Mouse (Mus musculus) intestine, embryonic 14.5 days (tissue): ENCODE data around the gene Stx12. TPM values are rescaled to one million over a fixed set of nuclear protein-coding genes. Genes with fewer than 3 reads are reported as not detected.
"Not testable (repeated sequence)": the region's sequence is repeated elsewhere in the genome, so short reads cannot be mapped to it uniquely, and the experiment has no call there.

Experiments
- ATAC-seq: fragments of 200-750 bp; cut with Nextera tagmentation; replicated peaks from 2 replicates; pipeline ENCODE4 v1.8.0; 2017; ENCODE audit warnings: low read depth, moderate number of reproducible peaks, moderate TSS enrichment, moderate library complexity; ENCODE audit not compliant: low FRiP score, low TSS enrichment
- DNase-seq: peaks from one replicate; pipeline ENCODE4 v3.0.0-alpha.2; 2018; ENCODE audit warnings: low spot score
- H3K27ac ChIP-seq: fragments of 300-500 bp; sonication (generic); 2 replicates; pipeline ENCODE4 v1.5.1; 2014; ENCODE audit warnings: low read depth, mild to moderate bottlenecking, control low read depth
- H3K27me3 ChIP-seq: fragments of 300-500 bp; sonication (generic); replicated peaks from 2 replicates; pipeline ENCODE4 v1.6.1; 2014; ENCODE audit warnings: low read length, control low read depth; ENCODE audit not compliant: control insufficient read depth, insufficient read depth
- H3K36me3 ChIP-seq: fragments of 300-500 bp; sonication (generic); 2 replicates; pipeline ENCODE4 v1.6.1; 2014; ENCODE audit warnings: low read length, control low read depth; ENCODE audit not compliant: control insufficient read depth, insufficient read depth
- H3K4me1 ChIP-seq: fragments of 300-500 bp; sonication (generic); replicated peaks from 2 replicates; pipeline ENCODE4 v1.6.1; 2014; ENCODE audit warnings: low read length, control low read depth, mixed read lengths; ENCODE audit not compliant: control insufficient read depth, insufficient read depth
- H3K4me2 ChIP-seq: fragments of 300-500 bp; sonication (generic); 2 replicates; pipeline ENCODE4 v1.6.1; 2014; ENCODE audit warnings: low read length
- H3K4me3 ChIP-seq: fragments of 300-500 bp; sonication (generic); 2 replicates; pipeline ENCODE4 v1.5.1; 2014; ENCODE audit warnings: low read depth, low read length, control low read depth, mixed read lengths
- H3K9ac ChIP-seq: fragments of 300-500 bp; sonication (generic); 2 replicates; pipeline ENCODE4 v1.6.1; 2014; ENCODE audit warnings: mild to moderate bottlenecking, low read length
- H3K9me3 ChIP-seq: fragments of 300-500 bp; sonication (generic); 2 replicates; pipeline ENCODE4 v1.6.1; 2016; ENCODE audit warnings: low read length, control low read depth; ENCODE audit not compliant: control insufficient read depth
- WGBS: fragments of 180-500 bp; shearing (Covaris S2); extraction: QIAGEN DNeasy Blood & Tissue Kit; methylation state at CpG from one replicate; pipeline ENCODE4 v1.1.7; 2014; 5-methylcytosine and 5-hydroxymethylcytosine counted together
- polyA plus RNA-seq: library from polyadenylated mRNA; unstranded; fragments of >200 nt; fragmentation: Nextera tagmentation; extraction: Ambion mirVana; gene quantifications from 2 replicates; pipeline ENCODE4 v1.2.1, GENCODE M21; 2014

Gene Stx12
- polyA plus RNA-seq, 1 experiment from 2014 or later: 58.1 TPM

- not testable (repeated sequence) for H3K4me2 ChIP-seq, ATAC-seq, H3K9ac ChIP-seq, H3K4me3 ChIP-seq, H3K27me3 ChIP-seq, DNase-seq, H3K9me3 ChIP-seq, H3K27ac ChIP-seq
- WGBS: 79% methylated on average over 6 of the region's 6 CpGs
- peaks cover 11% of the 10 kb centered on the region; the same call in 1 of the 2 replicates for H3K4me1 ChIP-seq
- peaks cover 46% of the 10 kb centered on the region for H3K36me3 ChIP-seq
Measured at GRCm38 (mm10) chr4:132918493-132918892, 34.2 kb upstream of the Stx12 start.

- H3K9me3 ChIP-seq: no peaks in the 10 kb centered on the region
- H3K27me3 ChIP-seq: no peaks in the 10 kb centered on the region
- WGBS: 89% methylated on average over 6 of the region's 6 CpGs
- no peaks in the 10 kb centered on the region for H3K4me1 ChIP-seq
- no peak overlapping the region for H3K4me3 ChIP-seq
- no peak for ATAC-seq
- H3K9ac ChIP-seq: no peak overlapping the region
- peaks cover 88% of the 10 kb centered on the region for H3K36me3 ChIP-seq
- no peak overlapping the region for H3K27ac ChIP-seq
- H3K4me2 ChIP-seq: no peak overlapping the region
- no peak for DNase-seq
Measured at GRCm38 (mm10) chr4:132912156-132912555, 27.8 kb upstream of the Stx12 start.

- Histone ChIP-seq H3K4me1 (no peaks in the 10 kb centered on the region; the same call in 1 of the 2 replicates), H3K4me3 (no peak overlapping the region), H3K27me3 (no peaks in the 10 kb centered on the region), H3K9ac (no peak overlapping the region), H3K4me2 (no peak overlapping the region), H3K9me3 (no peaks in the 10 kb centered on the region), H3K36me3 (peaks cover 74% of the 10 kb centered on the region), H3K27ac (no peak overlapping the region)
- DNase-seq: no peak
- no peak for ATAC-seq
- 94% methylated on average over 5 of the region's 5 CpGs for WGBS
Measured at GRCm38 (mm10) chr4:132905843-132906360, 21.6 kb upstream of the Stx12 start.

- no peak for DNase-seq
- Histone ChIP-seq H3K36me3 (peaks cover 69% of the 10 kb centered on the region), H3K9ac (no peak overlapping the region), H3K4me2 (no peak overlapping the region), H3K4me1 (no peaks in the 10 kb centered on the region; the same call in 1 of the 2 replicates), H3K27me3 (no peaks in the 10 kb centered on the region), H3K4me3 (no peak overlapping the region), H3K9me3 (no peaks in the 10 kb centered on the region), H3K27ac (no peak overlapping the region)
- ATAC-seq: no peak
- 43% methylated on average over 9 of the region's 9 CpGs for WGBS
Measured at GRCm38 (mm10) chr4:132904765-132905309, 20.5 kb upstream of the Stx12 start.

GRCm38 (mm10) chr4:132904071-132904470, 19.8 kb upstream of the Stx12 start:
- H3K4me3 ChIP-seq: no peak overlapping the region
- no peak overlapping the region for H3K9ac ChIP-seq
- H3K4me2 ChIP-seq: no peak overlapping the region
- H3K27me3 ChIP-seq: no peaks in the 10 kb centered on the region
- WGBS: 91% methylated on average over 2 of the region's 2 CpGs
- ATAC-seq: no peak
- no peak for DNase-seq
- peaks cover 61% of the 10 kb centered on the region for H3K36me3 ChIP-seq
- H3K9me3 ChIP-seq: no peaks in the 10 kb centered on the region
- no peaks in the 10 kb centered on the region; the same call in 1 of the 2 replicates for H3K4me1 ChIP-seq
- no peak overlapping the region for H3K27ac ChIP-seq

GRCm38 (mm10) chr4:132898197-132898596, 13.9 kb upstream of the Stx12 start:
- no peaks in the 10 kb centered on the region for H3K4me1 ChIP-seq
- DNase-seq (no peak), ATAC-seq (no peak)
- no peak overlapping the region for H3K27ac ChIP-seq
- H3K36me3 ChIP-seq: peaks cover 27% of the 10 kb centered on the region
- no peaks in the 10 kb centered on the region for H3K9me3 ChIP-seq
- H3K4me2 ChIP-seq: no peak overlapping the region
- no peak overlapping the region for H3K4me3 ChIP-seq
- H3K27me3 ChIP-seq: no peaks in the 10 kb centered on the region
- 85% methylated on average over 9 of the region's 9 CpGs for WGBS
- no peak overlapping the region for H3K9ac ChIP-seq

- ATAC-seq (no peak), DNase-seq (no peak)
- Histone ChIP-seq H3K4me1 (no peaks in the 10 kb centered on the region), H3K4me3 (no peak overlapping the region), H3K27ac (no peak overlapping the region), H3K9me3 (no peaks in the 10 kb centered on the region), H3K36me3 (no peaks in the 10 kb centered on the region), H3K27me3 (no peaks in the 10 kb centered on the region), H3K4me2 (no peak overlapping the region), H3K9ac (no peak overlapping the region)
- 14% methylated on average over 7 of the region's 7 CpGs for WGBS
Measured at GRCm38 (mm10) chr4:132894402-132894801, 10.1 kb upstream of the Stx12 start.

GRCm38 (mm10) chr4:132884844-132885374, 600 bp upstream of the Stx12 start:
- WGBS: 9% methylated on average over 9 of the region's 9 CpGs
- DNase-seq (no peak), ATAC-seq (0 out of 2 replicates have a peak, but pooled peaks have one; percentile 2)

More at GRCm38 (mm10) chr4:132884844-132885374, 600 bp upstream of the Stx12 start:
- Histone ChIP-seq H3K4me2 (peak overlapping the region; percentile 91), H3K4me3 (peak overlapping the region; percentile 99), H3K9me3 (no peaks in the 10 kb centered on the region), H3K27me3 (no peaks in the 10 kb centered on the region), H3K36me3 (peaks cover 9% of the 10 kb centered on the region), H3K27ac (peak overlapping the region; percentile 72; the same call in 1 of the 2 replicates), H3K9ac (peak overlapping the region; percentile 90), H3K4me1 (peaks cover 12% of the 10 kb centered on the region; the same call in 1 of the 2 replicates)
